Mouse (Mus musculus) Patski (cell line): ENCODE measurements around the gene Mgat4e. TPM values are rescaled to one million over a fixed set of nuclear protein-coding genes. Genes with fewer than 3 reads are reported as not detected.
"Not testable (repeated sequence)": the region's sequence is repeated elsewhere in the genome, so short reads cannot be mapped to it uniquely, and the experiment has no call there.

Source experiments
- ATAC-seq: fragments of 100-300 bp; one replicate; pipeline ENCODE4 v1.8.0; 2021
- CTCF ChIA-PET: fragments of 350-600 bp; sonication (Branson Sonifier 250); formaldehyde crosslinking; loops from one replicate; lab custom pipeline; 2022; ENCODE audit warnings: inconsistent platforms; lab: Charles Lee
- POLR2A ChIA-PET: fragments of 350-600 bp; sonication (Branson Sonifier 250); formaldehyde crosslinking; loops from one replicate; lab custom pipeline; 2022; ENCODE audit warnings: antibody characterized with exemption, inconsistent platforms; lab: Charles Lee
- DNase-seq: peaks from one replicate; pipeline ENCODE4 v3.0.0-alpha.2; 2011; ENCODE audit warnings: low read depth, low spot score
- H3K27me3 ChIP-seq: fragments of 371-371 bp; one replicate; pipeline ENCODE4 v1.5.1; 2021
- CTCF ChIP-seq: fragments of 100-300 bp; IDR thresholded peaks from one replicate; pipeline ENCODE4 v1.5.1; 2021
- in situ Hi-C: fragments of 300-500 bp; cut with MboI; formaldehyde crosslinking; loops from 3 replicates; pipeline ENCODE4 v1.11.1; 2018; ENCODE audit warnings: low pct_unique_long_range_greater_than_20kb, mixed read lengths
- polyA plus RNA-seq: library from polyadenylated mRNA; unstranded; gene quantifications from one replicate; pipeline ENCODE4 v1.2.3, GENCODE M21; 2021

Gene Mgat4e
- polyA plus RNA-seq, 1 experiment from 2014 or later, result not detected

- in situ Hi-C loops, result no loop called here
- H3K27me3 ChIP-seq, result no peaks in the 10 kb centered on the region
- ChIA-PET POLR2A (interaction anchor here (1.4 kb wide), 1 partner anchor 18 kb away, joined by 3 read pairs; no protein-coding TSS in a partner anchor), CTCF (no interaction called here)
- TF ChIP-seq CTCF, result no peak
- ATAC-seq, result no peak
- DNase-seq, result no peak
These were observed 22.7 kb downstream of the Mgat4e start for GRCm38 (mm10) chr1:134526752-134527151.

- DNase-seq (no peak), ATAC-seq (no peak)
- CTCF ChIA-PET, result no interaction called here
- TF ChIP-seq CTCF, result no peak
- H3K27me3 ChIP-seq, result no peaks in the 10 kb centered on the region
- in situ Hi-C loops, result no loop called here
- POLR2A ChIA-PET, result no interaction called here
These were observed 24.5 kb downstream of the Mgat4e start for GRCm38 (mm10) chr1:134525015-134525414.

GRCm38 (mm10) chr1:134524424-134524823 lies 25.1 kb downstream of the Mgat4e start:
- POLR2A ChIA-PET, result no interaction called here
- DNase-seq, result no peak
- in situ Hi-C loops, result loop anchor here (5.0 kb wide), 1 partner anchor 88 kb away; no protein-coding TSS in a partner anchor
- no peaks in the 10 kb centered on the region for H3K27me3 ChIP-seq
- peak; percentile 41 for TF ChIP-seq CTCF
- CTCF ChIA-PET, result no interaction called here
- no peak for ATAC-seq

- CTCF ChIA-PET, result no interaction called here
- TF ChIP-seq CTCF, result no peak
- no peaks in the 10 kb centered on the region for H3K27me3 ChIP-seq
- POLR2A ChIA-PET, result interaction anchor here (0.7 kb wide), 1 partner anchor 230 kb away, joined by 3 read pairs; no protein-coding TSS in a partner anchor
- ATAC-seq (no peak), DNase-seq (no peak)
- in situ Hi-C loops, result loop anchor here (5.0 kb wide), 1 partner anchor 90 kb away; no protein-coding TSS in a partner anchor
These were observed 27.2 kb downstream of the Mgat4e start for GRCm38 (mm10) chr1:134522325-134522724.

- no peak for TF ChIP-seq CTCF
- DNase-seq (no peak), ATAC-seq (no peak)
- H3K27me3 ChIP-seq, result no peaks in the 10 kb centered on the region
- POLR2A ChIA-PET, result interaction anchor here (1.1 kb wide), 1 partner anchor 24 kb away, joined by 3 read pairs; no protein-coding TSS in a partner anchor
- in situ Hi-C loops, result loop anchor here (5.0 kb wide), 1 partner anchor 91 kb away; no protein-coding TSS in a partner anchor
- CTCF ChIA-PET, result no interaction called here
These were observed 28.3 kb downstream of the Mgat4e start for GRCm38 (mm10) chr1:134521163-134521562.

- no peak for ATAC-seq
- in situ Hi-C loops, result loop anchor here (5.0 kb wide), 1 partner anchor 92 kb away; no protein-coding TSS in a partner anchor
- H3K27me3 ChIP-seq, result no peaks in the 10 kb centered on the region
- CTCF ChIA-PET, result no interaction called here
- no peak for TF ChIP-seq CTCF
- DNase-seq, result no peak
- POLR2A ChIA-PET, result interaction anchor here (0.6 kb wide), 1 partner anchor 757 kb away, joined by 5 read pairs; no protein-coding TSS in a partner anchor
These were observed 29.3 kb downstream of the Mgat4e start for GRCm38 (mm10) chr1:134520001-134520721.

GRCm38 (mm10) chr1:134519201-134519600 lies 30.3 kb downstream of the Mgat4e start:
- ATAC-seq, DNase-seq, H3K27me3 ChIP-seq, in situ Hi-C loops: not testable (repeated sequence)
- ChIA-PET POLR2A (interaction anchor here (0.6 kb wide), 1 partner anchor 24 kb away, joined by 3 read pairs; no protein-coding TSS in a partner anchor), CTCF (interaction anchor here (0.7 to 1.0 kb wide), 3 partner anchors 69 to 117 kb away, joined by 3 to 4 read pairs (median 4); no protein-coding TSS in a partner anchor)

GRCm38 (mm10) chr1:134518677-134519076 lies 30.8 kb downstream of the Mgat4e start:
- no peak for DNase-seq
- peak; percentile 39 for ATAC-seq
- CTCF ChIA-PET, result interaction anchor here (0.7 to 1.0 kb wide), 4 partner anchors 24 to 117 kb away, joined by 3 to 4 read pairs (median 4); partner anchors contain the start of gene Rabif
- POLR2A ChIA-PET, result interaction anchor here (0.6 kb wide), 1 partner anchor 23 kb away, joined by 3 read pairs; no protein-coding TSS in a partner anchor
- in situ Hi-C loops, result no loop called here
- no peaks in the 10 kb centered on the region for H3K27me3 ChIP-seq
- peak; percentile 87 for TF ChIP-seq CTCF

GRCm38 (mm10) chr1:134517841-134518240 lies 31.6 kb downstream of the Mgat4e start:
- CTCF ChIA-PET, in situ Hi-C loops, POLR2A ChIA-PET, H3K27me3 ChIP-seq, ATAC-seq, DNase-seq: not testable (repeated sequence)

- POLR2A ChIA-PET, result no interaction called here
- H3K27me3 ChIP-seq, result no peaks in the 10 kb centered on the region
- no peak for TF ChIP-seq CTCF
- peak; percentile 17 for ATAC-seq
- CTCF ChIA-PET, result interaction anchor here (1.3 kb wide), 1 partner anchor 13 kb away, joined by 3 read pairs; no protein-coding TSS in a partner anchor
- DNase-seq, result no peak
- in situ Hi-C loops, result no loop called here
These were observed 32.8 kb downstream of the Mgat4e start for GRCm38 (mm10) chr1:134516491-134517198.
